Mouse (Mus musculus) midbrain, embryonic 16.5 days (tissue): ENCODE measurements around the gene Sun2. TPM values are rescaled to one million over a fixed set of nuclear protein-coding genes. Genes with fewer than 3 reads are reported as not detected.

Experiments
- ATAC-seq: fragments of 200-750 bp; cut with Nextera tagmentation; 2 replicates; pipeline ENCODE4 v1.8.0; 2017; ENCODE audit warnings: moderate TSS enrichment
- H3K27ac ChIP-seq: fragments of 300-500 bp; sonication (generic); 2 replicates; pipeline ENCODE4 v1.5.1; 2014; ENCODE audit warnings: mild to moderate bottlenecking, low read length, mixed read lengths
- H3K27me3 ChIP-seq: fragments of 300-500 bp; sonication (generic); 2 replicates; pipeline ENCODE4 v1.6.1; 2014; ENCODE audit warnings: low read depth, low read length, mixed read lengths; ENCODE audit not compliant: control insufficient read depth, insufficient read depth
- H3K36me3 ChIP-seq: fragments of 300-500 bp; sonication (generic); 2 replicates; pipeline ENCODE4 v1.6.1; 2014; ENCODE audit warnings: mild to moderate bottlenecking, low read length, moderate library complexity, mixed read lengths; ENCODE audit not compliant: control insufficient read depth, insufficient read depth
- H3K4me1 ChIP-seq: fragments of 300-500 bp; sonication (generic); 2 replicates; pipeline ENCODE4 v1.6.1; 2014; ENCODE audit warnings: mild to moderate bottlenecking, low read length, mixed read lengths; ENCODE audit not compliant: control insufficient read depth, insufficient read depth
- H3K4me2 ChIP-seq: fragments of 300-500 bp; sonication (generic); 2 replicates; pipeline ENCODE4 v1.6.1; 2014; ENCODE audit warnings: mild to moderate bottlenecking, low read length, mixed read lengths
- H3K4me3 ChIP-seq: fragments of 300-500 bp; sonication (generic); 2 replicates; pipeline ENCODE4 v1.5.1; 2014; ENCODE audit warnings: low read depth, mild to moderate bottlenecking, low read length, moderate library complexity, mixed read lengths
- H3K9ac ChIP-seq: fragments of 300-500 bp; sonication (generic); 2 replicates; pipeline ENCODE4 v1.6.1; 2014; ENCODE audit warnings: low read depth, low read length, mixed read lengths
- H3K9me3 ChIP-seq: fragments of 300-500 bp; sonication (generic); replicated peaks from 2 replicates; pipeline ENCODE4 v1.6.1; 2014; ENCODE audit warnings: mild to moderate bottlenecking, low read length, mixed read lengths; ENCODE audit not compliant: control insufficient read depth, poor library complexity, severe bottlenecking
- WGBS: fragments of 180-500 bp; shearing (Covaris S2); extraction: QIAGEN DNeasy Blood & Tissue Kit; methylation state at CpG from one replicate; pipeline ENCODE4 v1.1.7; 2014; 5-methylcytosine and 5-hydroxymethylcytosine counted together
- polyA plus RNA-seq: library from polyadenylated mRNA; unstranded; fragments of >200 nt; fragmentation: Nextera tagmentation; extraction: Ambion mirVana; gene quantifications from 2 replicates; pipeline ENCODE4 v1.2.1, GENCODE M21; 2015

Sun2 gene
- polyA plus RNA-seq, 1 experiment from 2014 or later: 5.7 TPM

GRCm38 (mm10) chr15:79752742-79753419 lies 10.5 kb upstream of the Sun2 start:
- 20% methylated on average over 11 of the region's 11 CpGs for WGBS
- peak; percentile 55; the same call in 1 of the 2 replicates for ATAC-seq

GRCm38 (mm10) chr15:79751772-79752171 lies 9.4 kb upstream of the Sun2 start:
- no peak overlapping the region for H3K27ac ChIP-seq
- WGBS: 84% methylated on average over 17 of the region's 17 CpGs
- H3K4me1 ChIP-seq: no peaks in the 10 kb centered on the region; the same call in 1 of the 2 replicates
- ATAC-seq: no peak
- H3K9ac ChIP-seq: no peak overlapping the region
- H3K4me2 ChIP-seq: no peak overlapping the region
- no peaks in the 10 kb centered on the region for H3K9me3 ChIP-seq
- no peak overlapping the region for H3K4me3 ChIP-seq
- H3K36me3 ChIP-seq: no peaks in the 10 kb centered on the region
- H3K27me3 ChIP-seq: no peaks in the 10 kb centered on the region

More at GRCm38 (mm10) chr15:79752742-79753419, 10.5 kb upstream of the Sun2 start:
- no peak overlapping the region for H3K4me2 ChIP-seq
- no peak overlapping the region for H3K9ac ChIP-seq
- no peaks in the 10 kb centered on the region; the same call in 1 of the 2 replicates for H3K4me1 ChIP-seq
- H3K27me3 ChIP-seq: no peaks in the 10 kb centered on the region
- H3K27ac ChIP-seq: no peak overlapping the region
- no peak overlapping the region for H3K4me3 ChIP-seq
- no peaks in the 10 kb centered on the region for H3K9me3 ChIP-seq
- no peaks in the 10 kb centered on the region for H3K36me3 ChIP-seq

GRCm38 (mm10) chr15:79750266-79750665 lies 7.9 kb upstream of the Sun2 start:
- no peaks in the 10 kb centered on the region for H3K27me3 ChIP-seq
- no peaks in the 10 kb centered on the region for H3K9me3 ChIP-seq
- no peak overlapping the region for H3K4me3 ChIP-seq
- no peaks in the 10 kb centered on the region for H3K4me1 ChIP-seq
- ATAC-seq: no peak
- H3K36me3 ChIP-seq: no peaks in the 10 kb centered on the region
- WGBS: 88% methylated on average over 8 of the region's 8 CpGs
- no peak overlapping the region for H3K27ac ChIP-seq
- no peak overlapping the region for H3K4me2 ChIP-seq
- H3K9ac ChIP-seq: no peak overlapping the region

GRCm38 (mm10) chr15:79749162-79749561 lies 6.8 kb upstream of the Sun2 start:
- H3K36me3 ChIP-seq: no peaks in the 10 kb centered on the region
- H3K9ac ChIP-seq: no peak overlapping the region
- H3K4me1 ChIP-seq: no peaks in the 10 kb centered on the region
- no peaks in the 10 kb centered on the region for H3K9me3 ChIP-seq
- no peak overlapping the region for H3K4me2 ChIP-seq
- no peak overlapping the region for H3K27ac ChIP-seq
- no peak for ATAC-seq
- H3K27me3 ChIP-seq: no peaks in the 10 kb centered on the region
- WGBS: 92% methylated on average over 7 of the region's 7 CpGs
- H3K4me3 ChIP-seq: no peak overlapping the region

- 59% methylated on average over 11 of the region's 11 CpGs for WGBS
- no peak overlapping the region for H3K4me2 ChIP-seq
- no peaks in the 10 kb centered on the region for H3K27me3 ChIP-seq
- H3K27ac ChIP-seq: no peak overlapping the region
- no peaks in the 10 kb centered on the region for H3K9me3 ChIP-seq
- H3K36me3 ChIP-seq: no peaks in the 10 kb centered on the region
- ATAC-seq: 0 out of 2 replicates have a peak, but pooled peaks have one; percentile 23
- peaks cover 3% of the 10 kb centered on the region for H3K4me1 ChIP-seq
- H3K4me3 ChIP-seq: no peak overlapping the region
- H3K9ac ChIP-seq: no peak overlapping the region
Observed at GRCm38 (mm10) chr15:79747998-79748397, 5.7 kb upstream of the Sun2 start.

GRCm38 (mm10) chr15:79745883-79746282 lies 3.5 kb upstream of the Sun2 start:
- Histone ChIP-seq H3K4me2 (no peak overlapping the region), H3K4me1 (peaks cover 10% of the 10 kb centered on the region), H3K27me3 (no peaks in the 10 kb centered on the region), H3K9me3 (no peaks in the 10 kb centered on the region), H3K27ac (no peak overlapping the region), H3K36me3 (no peaks in the 10 kb centered on the region), H3K4me3 (no peak overlapping the region), H3K9ac (no peak overlapping the region)
- 90% methylated on average over 5 of the region's 5 CpGs for WGBS
- no peak for ATAC-seq

- ATAC-seq: no peak
- Histone ChIP-seq H3K4me3 (no peak overlapping the region), H3K27me3 (no peaks in the 10 kb centered on the region), H3K36me3 (no peaks in the 10 kb centered on the region), H3K4me1 (peaks cover 16% of the 10 kb centered on the region), H3K9ac (no peak overlapping the region), H3K4me2 (no peak overlapping the region), H3K27ac (no peak overlapping the region), H3K9me3 (no peaks in the 10 kb centered on the region)
- WGBS: 85% methylated on average over 10 of the region's 10 CpGs
Observed at GRCm38 (mm10) chr15:79745312-79745711, 3.0 kb upstream of the Sun2 start.

- Histone ChIP-seq H3K4me1 (peaks cover 20% of the 10 kb centered on the region), H3K9ac (no peak overlapping the region), H3K36me3 (no peaks in the 10 kb centered on the region), H3K4me2 (no peak overlapping the region), H3K4me3 (no peak overlapping the region), H3K27ac (no peak overlapping the region), H3K9me3 (no peaks in the 10 kb centered on the region), H3K27me3 (no peaks in the 10 kb centered on the region)
- ATAC-seq: no peak
- WGBS: 74% methylated on average over 8 of the region's 8 CpGs
Observed at GRCm38 (mm10) chr15:79744742-79745141, 2.4 kb upstream of the Sun2 start.

- Histone ChIP-seq H3K4me2 (no peak overlapping the region), H3K4me1 (peaks cover 20% of the 10 kb centered on the region), H3K27me3 (no peaks in the 10 kb centered on the region), H3K4me3 (no peak overlapping the region), H3K36me3 (no peaks in the 10 kb centered on the region), H3K27ac (no peak overlapping the region), H3K9me3 (no peaks in the 10 kb centered on the region), H3K9ac (no peak overlapping the region)
- 91% methylated on average over 11 of the region's 11 CpGs for WGBS
- ATAC-seq: no peak
Observed at GRCm38 (mm10) chr15:79744001-79744400, 1.7 kb upstream of the Sun2 start.
